Mouse (Mus musculus): ENCODE data around the gene Tbcc. TPM values are rescaled to one million over a fixed set of nuclear protein-coding genes. Genes with fewer than 3 reads are reported as not detected.

Tbcc gene
- total and polyA plus RNA-seq, 2 experiments from 2014 or later: 37.8 to 43.7 TPM

- peak overlapping the region; percentile 99 for H3K27ac ChIP-seq (ENCODE audit: low read depth)
- H3K36me3 ChIP-seq (replicated peaks; ENCODE audit: control insufficient read depth, insufficient read depth, low read length): no peaks in the 10 kb centered on the region
- H3K4me1 ChIP-seq (ENCODE audit: control insufficient read depth, insufficient read depth): peaks cover 22% of the 10 kb centered on the region
- H3K4me3 ChIP-seq (ENCODE audit: low read depth, low read length): peak overlapping the region; percentile 86
- 39% methylated on average over 15 of the region's 15 CpGs for WGBS
- H3K4me2 ChIP-seq (ENCODE audit: low read depth, low read length): peak overlapping the region; percentile 80
- ATAC-seq (ENCODE audit: insufficient read depth, low read depth) (no peak), DNase-seq (ENCODE audit: low spot score) (no peak)
- no peaks in the 10 kb centered on the region for H3K27me3 ChIP-seq (ENCODE audit: control insufficient read depth, insufficient read depth, low read length)
- H3K9me3 ChIP-seq (replicated peaks; ENCODE audit: control insufficient read depth, low read length): no peaks in the 10 kb centered on the region
- H3K9ac ChIP-seq (replicated peaks; ENCODE audit: low read depth, low read length): peak overlapping the region; percentile 99
- TF ChIP-seq EP300 (IDR thresholded peaks at IDR 0.05; ENCODE audit: low read depth) (no peak), CTCF (IDR thresholded peaks at IDR 0.05; ENCODE audit: low read depth) (no peak)
Observed at GRCm38 (mm10) chr17:46855328-46856106, 35.0 kb upstream of the Tbcc start.

GRCm38 (mm10) chr17:46856107-46856388 lies 34.4 kb upstream of the Tbcc start:
- no peak for TF ChIP-seq EP300 (IDR thresholded peaks at IDR 0.05; ENCODE audit: low read depth)
- TF ChIP-seq CTCF (IDR thresholded peaks at IDR 0.05; ENCODE audit: low read depth): no peak
- DNase-seq (ENCODE audit: low spot score): no peak
- Histone ChIP-seq H3K36me3 (replicated peaks; ENCODE audit: control insufficient read depth, insufficient read depth, low read length) (no peaks in the 10 kb centered on the region), H3K27me3 (ENCODE audit: control insufficient read depth, insufficient read depth, low read length) (no peaks in the 10 kb centered on the region), H3K27ac (ENCODE audit: low read depth) (peak overlapping the region; percentile 99), H3K9me3 (replicated peaks; ENCODE audit: control insufficient read depth, low read length) (no peaks in the 10 kb centered on the region), H3K4me1 (ENCODE audit: control insufficient read depth, insufficient read depth) (peaks cover 22% of the 10 kb centered on the region), H3K4me3 (ENCODE audit: low read depth, low read length) (peak overlapping the region; percentile 86), H3K9ac (replicated peaks; ENCODE audit: low read depth, low read length) (peak overlapping the region; percentile 99), H3K4me2 (ENCODE audit: low read depth, low read length) (peak overlapping the region; percentile 80)
- WGBS: 6% methylated on average over 4 of the region's 4 CpGs
- ATAC-seq (ENCODE audit: insufficient read depth, low read depth): no peak

GRCm38 (mm10) chr17:46856471-46857360 lies 33.8 kb upstream of the Tbcc start:
- no peak for TF ChIP-seq CTCF (IDR thresholded peaks at IDR 0.05; ENCODE audit: low read depth)
- TF ChIP-seq EP300 (IDR thresholded peaks at IDR 0.05; ENCODE audit: low read depth): peak; percentile 55; the same call in 1 of the 2 replicates
- Histone ChIP-seq H3K9ac (replicated peaks; ENCODE audit: low read depth, low read length) (peak overlapping the region; percentile 99), H3K4me1 (ENCODE audit: control insufficient read depth, insufficient read depth) (peaks cover 22% of the 10 kb centered on the region), H3K9me3 (replicated peaks; ENCODE audit: control insufficient read depth, low read length) (no peaks in the 10 kb centered on the region), H3K36me3 (replicated peaks; ENCODE audit: control insufficient read depth, insufficient read depth, low read length) (no peaks in the 10 kb centered on the region), H3K4me2 (ENCODE audit: low read depth, low read length) (peak overlapping the region; percentile 80), H3K27ac (ENCODE audit: low read depth) (peak overlapping the region; percentile 99), H3K4me3 (ENCODE audit: low read depth, low read length) (peak overlapping the region; percentile 86), H3K27me3 (ENCODE audit: control insufficient read depth, insufficient read depth, low read length) (no peaks in the 10 kb centered on the region)
- DNase-seq (ENCODE audit: low spot score) (peak; percentile 79), ATAC-seq (ENCODE audit: insufficient read depth, low read depth) (peak; percentile 41)
- WGBS: under 1% methylated on average over 87 of the region's 87 CpGs

DNA sequence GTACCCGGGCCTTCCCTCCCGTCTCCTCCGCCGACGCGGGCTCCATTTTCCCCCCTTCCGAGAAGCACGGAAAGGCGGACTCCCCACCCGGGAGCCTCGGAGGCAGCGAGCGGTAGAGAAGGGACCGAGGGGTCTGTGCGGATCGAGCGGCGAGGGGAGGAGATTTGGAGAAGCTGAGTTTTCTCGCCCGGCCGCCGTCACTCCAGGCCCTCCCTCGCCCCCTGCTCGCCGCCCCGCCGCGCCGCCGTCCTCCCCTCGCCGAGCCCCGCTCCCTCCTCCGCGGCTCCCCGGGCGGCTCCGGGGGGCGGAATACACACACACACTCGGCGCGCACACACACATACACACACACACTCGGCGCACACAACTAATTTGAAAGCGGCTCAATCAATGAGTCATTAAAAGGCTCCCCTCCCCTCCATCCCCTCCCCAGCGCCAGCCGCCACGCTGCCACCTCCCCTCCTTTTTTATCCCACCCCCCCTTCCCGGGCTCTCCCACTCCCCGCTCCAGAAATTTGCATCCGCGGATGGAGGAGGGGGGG lies 33.1 kb upstream of the Tbcc start:
- ATAC-seq (ENCODE audit: insufficient read depth, low read depth): peak; percentile 69
- peak; percentile 73 for DNase-seq (ENCODE audit: low spot score)
- Histone ChIP-seq H3K4me2 (ENCODE audit: low read depth, low read length) (peak overlapping the region; percentile 80), H3K4me3 (ENCODE audit: low read depth, low read length) (peak overlapping the region; percentile 86), H3K9ac (replicated peaks; ENCODE audit: low read depth, low read length) (peak overlapping the region; percentile 99), H3K9me3 (replicated peaks; ENCODE audit: control insufficient read depth, low read length) (no peaks in the 10 kb centered on the region), H3K36me3 (replicated peaks; ENCODE audit: control insufficient read depth, insufficient read depth, low read length) (no peaks in the 10 kb centered on the region), H3K27me3 (ENCODE audit: control insufficient read depth, insufficient read depth, low read length) (no peaks in the 10 kb centered on the region), H3K27ac (ENCODE audit: low read depth) (peak overlapping the region; percentile 99), H3K4me1 (ENCODE audit: control insufficient read depth, insufficient read depth) (peaks cover 22% of the 10 kb centered on the region)
- TF ChIP-seq CTCF (IDR thresholded peaks at IDR 0.05; ENCODE audit: low read depth) (no peak), EP300 (IDR thresholded peaks at IDR 0.05; ENCODE audit: low read depth) (no peak; the same call in 1 of the 2 replicates)
- 0% methylated on average over 21 of the region's 52 CpGs for WGBS

- WGBS: 1% methylated on average over 60 of the region's 65 CpGs
- H3K4me1 ChIP-seq (ENCODE audit: control insufficient read depth, insufficient read depth): peaks cover 15% of the 10 kb centered on the region
Observed at GRCm38 (mm10) chr17:46857903-46858748, 32.4 kb upstream of the Tbcc start, which contains the start of gene Bicral. Gene Bicral, minus strand, starts transcription at chr17:46858482.

More at GRCm38 (mm10) chr17:46857903-46858748, 32.4 kb upstream of the Tbcc start, which contains the start of gene Bicral:
- peak within 1 kb of the TSS; percentile 99 for H3K27ac ChIP-seq (ENCODE audit: low read depth)
- no peaks in the 10 kb centered on the region for H3K9me3 ChIP-seq (replicated peaks; ENCODE audit: control insufficient read depth, low read length)
- peak; percentile 18 for ATAC-seq (ENCODE audit: insufficient read depth, low read depth)
- H3K4me2 ChIP-seq (ENCODE audit: low read depth, low read length): peak within 1 kb of the TSS; percentile 80
- peak; percentile 85 for DNase-seq (ENCODE audit: low spot score)
- H3K9ac ChIP-seq (replicated peaks; ENCODE audit: low read depth, low read length): peak within 1 kb of the TSS; percentile 99
- TF ChIP-seq EP300 (IDR thresholded peaks at IDR 0.05; ENCODE audit: low read depth) (no peak; the same call in 1 of the 2 replicates), CTCF (IDR thresholded peaks at IDR 0.05; ENCODE audit: low read depth) (no peak)
- H3K27me3 ChIP-seq (ENCODE audit: control insufficient read depth, insufficient read depth, low read length): no peaks in the 10 kb centered on the region
- peak within 1 kb of the TSS; percentile 86 for H3K4me3 ChIP-seq (ENCODE audit: low read depth, low read length)
- H3K36me3 ChIP-seq (replicated peaks; ENCODE audit: control insufficient read depth, insufficient read depth, low read length): no peaks in the 10 kb centered on the region

All from heart, postnatal 0 days (tissue).